Mouse (Mus musculus): ENCODE data around the gene Ccdc60.

GRCm38 (mm10) chr5:116260356-116260755 is 28.4 kb downstream of the Ccdc60 start:
- TF ChIP-seq CTCF (IDR thresholded peaks at IDR 0.05; ENCODE audit: extremely low read depth, insufficient read depth, low read length): no peak
- TF ChIP-seq POLR2A (IDR thresholded peaks at IDR 0.05; ENCODE audit: extremely low read depth, insufficient read depth, low read length): no peak
